Mouse (Mus musculus): ENCODE results near the gene Mtss1l.

The Mtss1l gene

GRCm38 (mm10) chr8:110706288-110706870 lies 14.9 kb upstream of the Mtss1l start:
- no peak for DNase-seq (ENCODE audit: low read depth, low spot score)

- DNase-seq (ENCODE audit: low read depth, low spot score), result no peak
Observed at GRCm38 (mm10) chr8:110708429-110708828, 12.8 kb upstream of the Mtss1l start.

GRCm38 (mm10) chr8:110710593-110710992 lies 10.7 kb upstream of the Mtss1l start:
- no peak for DNase-seq (ENCODE audit: low read depth, low spot score)

- DNase-seq (ENCODE audit: low read depth, low spot score), result no peak
Observed at GRCm38 (mm10) chr8:110711271-110711934, 9.9 kb upstream of the Mtss1l start.

- no peak for DNase-seq (ENCODE audit: low read depth, low spot score)
Observed at GRCm38 (mm10) chr8:110713073-110713472, 8.2 kb upstream of the Mtss1l start.

- DNase-seq (ENCODE audit: low read depth, low spot score), result no peak
Observed at GRCm38 (mm10) chr8:110714827-110715519, 6.3 kb upstream of the Mtss1l start.

- DNase-seq (ENCODE audit: low read depth, low spot score), result no peak
Observed at GRCm38 (mm10) chr8:110716075-110716474, 5.2 kb upstream of the Mtss1l start.

- no peak for DNase-seq (ENCODE audit: low read depth, low spot score)
Observed at GRCm38 (mm10) chr8:110717131-110717530, 4.1 kb upstream of the Mtss1l start.

- no peak for DNase-seq (ENCODE audit: low read depth, low spot score)
Observed at GRCm38 (mm10) chr8:110718209-110718968, 2.9 kb upstream of the Mtss1l start.

- no peak for DNase-seq (ENCODE audit: low read depth, low spot score)
Observed at GRCm38 (mm10) chr8:110718969-110719670, 2.2 kb upstream of the Mtss1l start.

GRCm38 (mm10) chr8:110719898-110720653 lies 1.2 kb upstream of the Mtss1l start:
- DNase-seq (ENCODE audit: low read depth, low spot score), result no peak

- DNase-seq (ENCODE audit: low read depth, low spot score), result no peak
Observed at GRCm38 (mm10) chr8:110721606-110722413, 534 bp downstream of the Mtss1l start.

GRCm38 (mm10) chr8:110722414-110723011 lies 1.2 kb downstream of the Mtss1l start:
- no peak for DNase-seq (ENCODE audit: low read depth, low spot score)

- DNase-seq (ENCODE audit: low read depth, low spot score), result no peak
Observed at GRCm38 (mm10) chr8:110724493-110724892, 3.2 kb downstream of the Mtss1l start.

GRCm38 (mm10) chr8:110725084-110725838 lies 4.0 kb downstream of the Mtss1l start:
- DNase-seq (ENCODE audit: low read depth, low spot score), result no peak

- peak; percentile 51 for DNase-seq (ENCODE audit: low read depth, low spot score)
Observed at GRCm38 (mm10) chr8:110726893-110727292, 5.6 kb downstream of the Mtss1l start.

GRCm38 (mm10) chr8:110731346-110731859 lies 10.1 kb downstream of the Mtss1l start:
- no peak for DNase-seq (ENCODE audit: low read depth, low spot score)

- DNase-seq (ENCODE audit: low read depth, low spot score), result no peak
Observed at GRCm38 (mm10) chr8:110733036-110733435, 11.8 kb downstream of the Mtss1l start.
